Mouse (Mus musculus): ENCODE measurements around the gene Dcaf10.
"Not testable (repeated sequence)": the region's sequence is repeated elsewhere in the genome, so short reads cannot be mapped to it uniquely, and the experiment has no call there.

The Dcaf10 gene

GRCm38 (mm10) chr4:45396211-45396610, 54.3 kb downstream of the Dcaf10 start:
- DNase-seq: not testable (repeated sequence)

GRCm38 (mm10) chr4:45398315-45398714, 56.4 kb downstream of the Dcaf10 start:
- not testable (repeated sequence) for DNase-seq

- DNase-seq: no peak
Observed at GRCm38 (mm10) chr4:45399421-45400210, 57.7 kb downstream of the Dcaf10 start.

- no peak for DNase-seq
Observed at GRCm38 (mm10) chr4:45402281-45402680, 60.4 kb downstream of the Dcaf10 start.

GRCm38 (mm10) chr4:45402878-45403498, 61.1 kb downstream of the Dcaf10 start:
- no peak for DNase-seq

GRCm38 (mm10) chr4:45403499-45403878, 61.6 kb downstream of the Dcaf10 start:
- DNase-seq: no peak

GRCm38 (mm10) chr4:45404086-45404485, 62.2 kb downstream of the Dcaf10 start:
- no peak for DNase-seq

- DNase-seq: no peak
Observed at GRCm38 (mm10) chr4:45405315-45405714, 63.4 kb downstream of the Dcaf10 start.

GRCm38 (mm10) chr4:45406397-45406796, 64.5 kb downstream of the Dcaf10 start:
- DNase-seq: no peak

GRCm38 (mm10) chr4:45407001-45407702, 65.3 kb downstream of the Dcaf10 start:
- no peak for DNase-seq

GRCm38 (mm10) chr4:45407703-45408334, 65.9 kb downstream of the Dcaf10 start:
- peak; percentile 26 for DNase-seq

GRCm38 (mm10) chr4:45408427-45409132, 66.7 kb downstream of the Dcaf10 start, which contains the start of gene Slc25a51:
Gene Slc25a51, minus strand, starts transcription at chr4:45408766.
- peak; percentile 79 for DNase-seq

GRCm38 (mm10) chr4:45409270-45409669, 67.4 kb downstream of the Dcaf10 start:
- DNase-seq: peak; percentile 40

GRCm38 (mm10) chr4:45411181-45411790, 69.4 kb downstream of the Dcaf10 start:
- no peak for DNase-seq

- no peak for DNase-seq
Observed at GRCm38 (mm10) chr4:45412433-45413192, 70.7 kb downstream of the Dcaf10 start.

GRCm38 (mm10) chr4:45413674-45414338, 71.9 kb downstream of the Dcaf10 start:
- DNase-seq: no peak

GRCm38 (mm10) chr4:45416314-45416713, 74.4 kb downstream of the Dcaf10 start:
- DNase-seq: no peak

GRCm38 (mm10) chr4:45418229-45418950, 76.5 kb downstream of the Dcaf10 start:
- DNase-seq: peak; percentile 19

GRCm38 (mm10) chr4:45419051-45419450, 77.2 kb downstream of the Dcaf10 start:
- DNase-seq: no peak

GRCm38 (mm10) chr4:45420733-45421132, 78.8 kb downstream of the Dcaf10 start:
- no peak for DNase-seq
